Mouse (Mus musculus): Measurements from ENCODE around the gene Hapln4.

Hapln4 gene

DNA sequence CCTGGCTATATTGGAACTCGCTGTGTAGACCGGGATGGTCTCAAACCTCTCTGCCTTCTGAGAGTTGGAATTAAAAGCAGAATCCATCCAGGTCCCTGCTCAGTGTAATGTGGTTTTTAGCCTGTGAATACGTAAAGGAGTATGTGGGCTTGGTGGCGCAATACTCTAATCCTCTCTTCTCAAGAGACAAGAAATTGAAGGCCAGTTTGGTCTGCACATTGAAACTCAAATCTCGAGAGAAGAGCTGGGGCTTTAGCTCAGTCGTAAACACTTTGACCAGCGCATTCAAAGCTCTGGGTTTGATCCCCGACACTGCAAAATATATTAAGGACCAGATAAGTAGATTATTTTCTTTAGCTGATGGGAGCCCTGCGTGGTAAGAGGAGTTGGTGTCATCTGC, 56.7 kb downstream of the Hapln4 start:
- no peak for DNase-seq
